Mouse (Mus musculus): Measurements from ENCODE around the gene Gm49395. TPM values are rescaled to one million over a fixed set of nuclear protein-coding genes. Genes with fewer than 3 reads are reported as not detected.
A peak's percentile ranks its signal among the peaks of the same experiment; 100 is the strongest.

Gene Gm49395
- total RNA-seq, 2 experiments from 2014 or later, result 5.4 to 7.9 TPM

GRCm38 (mm10) chr13:114987161-114987560, 114.6 kb downstream of the Gm49395 start:
- peak; percentile 28 for DNase-seq

Other genes starting within 250 kb of the Gm49395 start
- gene Itga2, start 169.8 kb downstream of the Gm49395 start, total RNA-seq (2021), result 10 to 100 TPM in 1 of 2 experiments, 1 to 10 TPM in 1; 7.3 to 10.2 TPM
- 10 to 100 TPM; 11.5 to 16.5 TPM for gene Pelo, start 11.7 kb downstream of the Gm49395 start, total RNA-seq (2021)
- 10 to 100 TPM; 29.8 to 39.3 TPM for gene Itga1, start within 50 bp of the Gm49395 start, total RNA-seq (2021)

All from gastrocnemius, postnatal 10 days (tissue).